Mouse (Mus musculus): Measurements from ENCODE around the gene Zhx3. TPM values are rescaled to one million over a fixed set of nuclear protein-coding genes. Genes with fewer than 3 reads are reported as not detected.

Gene Zhx3
- polyA plus RNA-seq, 1 experiment from 2014 or later = 9.8 TPM

DNA sequence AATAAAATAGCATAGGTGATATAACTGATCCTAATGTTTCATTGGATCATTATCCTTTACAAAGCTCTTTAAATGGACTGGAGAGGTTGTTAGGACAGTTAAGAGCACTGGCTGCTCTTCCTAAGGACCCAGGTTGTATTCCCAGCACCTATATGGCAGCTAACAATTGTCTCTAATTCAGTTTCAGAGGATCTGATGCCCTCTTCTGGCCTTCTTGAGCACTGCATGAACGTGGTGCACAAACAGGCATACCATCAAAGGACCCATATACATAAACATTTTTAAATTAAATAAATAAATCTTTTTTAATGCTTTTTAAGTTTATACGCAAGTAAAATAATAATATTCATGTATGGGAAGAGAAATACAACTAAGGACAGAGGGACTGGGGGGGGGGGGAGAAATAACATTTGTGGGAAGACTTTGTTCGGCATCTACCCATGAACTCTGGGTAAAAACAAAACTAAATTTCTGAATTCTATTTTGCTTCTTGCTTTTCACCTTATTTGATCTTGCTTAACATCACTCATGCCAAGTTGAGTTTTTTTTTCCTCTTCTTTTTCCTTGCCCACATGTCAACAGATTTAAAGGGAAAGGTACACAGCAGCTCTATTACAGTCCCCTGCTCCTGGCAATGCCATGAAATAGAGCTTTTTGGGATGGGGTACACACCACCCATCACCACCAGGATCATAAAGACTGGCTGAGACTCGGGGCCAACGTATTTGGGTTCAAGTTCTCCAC, 16.3 kb downstream of the Zhx3 start:
- peaks cover 7% of the 10 kb centered on the region; the same call in 1 of the 2 replicates for H3K4me1 ChIP-seq (replicated peaks)
- no peak for ATAC-seq (ENCODE audit: insufficient number of reproducible peaks, low FRiP score)
- no peak overlapping the region for H3K9ac ChIP-seq
- no peaks in the 10 kb centered on the region for H3K36me3 ChIP-seq
- H3K27me3 ChIP-seq (replicated peaks) = no peaks in the 10 kb centered on the region
- no peak overlapping the region for H3K27ac ChIP-seq (ENCODE audit: poor library complexity, severe bottlenecking)
- no peak overlapping the region for H3K4me2 ChIP-seq
- 70% methylated on average over 5 of the region's 5 CpGs for WGBS
- H3K9me3 ChIP-seq (replicated peaks) = no peaks in the 10 kb centered on the region
- no peak overlapping the region for H3K4me3 ChIP-seq

GRCm38 (mm10) chr2:160854687-160855086, 18.1 kb downstream of the Zhx3 start:
- no peaks in the 10 kb centered on the region for H3K36me3 ChIP-seq
- no peak overlapping the region for H3K4me2 ChIP-seq
- no peak overlapping the region for H3K9ac ChIP-seq
- H3K9me3 ChIP-seq (replicated peaks) = no peaks in the 10 kb centered on the region
- H3K4me3 ChIP-seq = no peak overlapping the region
- H3K27me3 ChIP-seq (replicated peaks) = no peaks in the 10 kb centered on the region
- H3K27ac ChIP-seq (ENCODE audit: poor library complexity, severe bottlenecking) = no peak overlapping the region
- peaks cover 4% of the 10 kb centered on the region; the same call in 1 of the 2 replicates for H3K4me1 ChIP-seq (replicated peaks)
- no peak for ATAC-seq (ENCODE audit: insufficient number of reproducible peaks, low FRiP score)

GRCm38 (mm10) chr2:160850360-160850759, 22.4 kb downstream of the Zhx3 start:
- 74% methylated on average over 3 of the region's 3 CpGs for WGBS
- no peaks in the 10 kb centered on the region for H3K27me3 ChIP-seq (replicated peaks)

GRCm38 (mm10) chr2:160849617-160850240, 23.1 kb downstream of the Zhx3 start:
- Histone ChIP-seq H3K36me3 (no peaks in the 10 kb centered on the region), H3K9ac (no peak overlapping the region), H3K4me2 (no peak overlapping the region), H3K9me3 (replicated peaks) (no peaks in the 10 kb centered on the region), H3K27me3 (replicated peaks) (no peaks in the 10 kb centered on the region), H3K4me1 (replicated peaks) (no peaks in the 10 kb centered on the region; the same call in 1 of the 2 replicates), H3K4me3 (no peak overlapping the region), H3K27ac (ENCODE audit: poor library complexity, severe bottlenecking) (no peak overlapping the region)
- no peak for ATAC-seq (ENCODE audit: insufficient number of reproducible peaks, low FRiP score)
- 78% methylated on average over 3 of the region's 3 CpGs for WGBS

More at GRCm38 (mm10) chr2:160850360-160850759, 22.4 kb downstream of the Zhx3 start:
- ATAC-seq (ENCODE audit: insufficient number of reproducible peaks, low FRiP score) = no peak
- no peak overlapping the region for H3K4me3 ChIP-seq
- H3K9me3 ChIP-seq (replicated peaks) = no peaks in the 10 kb centered on the region
- no peak overlapping the region for H3K9ac ChIP-seq
- H3K27ac ChIP-seq (ENCODE audit: poor library complexity, severe bottlenecking) = no peak overlapping the region
- H3K4me2 ChIP-seq = no peak overlapping the region
- H3K36me3 ChIP-seq = no peaks in the 10 kb centered on the region
- no peaks in the 10 kb centered on the region; the same call in 1 of the 2 replicates for H3K4me1 ChIP-seq (replicated peaks)

GRCm38 (mm10) chr2:160848186-160848585, 24.6 kb downstream of the Zhx3 start:
- no peak for ATAC-seq (ENCODE audit: insufficient number of reproducible peaks, low FRiP score)
- Histone ChIP-seq H3K4me1 (replicated peaks) (no peaks in the 10 kb centered on the region), H3K4me2 (no peak overlapping the region), H3K9me3 (replicated peaks) (no peaks in the 10 kb centered on the region), H3K9ac (no peak overlapping the region), H3K27ac (ENCODE audit: poor library complexity, severe bottlenecking) (no peak overlapping the region), H3K27me3 (replicated peaks) (no peaks in the 10 kb centered on the region), H3K4me3 (no peak overlapping the region), H3K36me3 (no peaks in the 10 kb centered on the region)
- 79% methylated on average over 2 of the region's 2 CpGs for WGBS

- H3K27ac ChIP-seq (ENCODE audit: poor library complexity, severe bottlenecking) = no peak overlapping the region
- no peak overlapping the region for H3K4me3 ChIP-seq
- H3K36me3 ChIP-seq = no peaks in the 10 kb centered on the region
- no peak overlapping the region for H3K4me2 ChIP-seq
- no peak for ATAC-seq (ENCODE audit: insufficient number of reproducible peaks, low FRiP score)
- no peaks in the 10 kb centered on the region for H3K4me1 ChIP-seq (replicated peaks)
- 79% methylated on average over 1 of the region's 1 CpGs for WGBS
- H3K9me3 ChIP-seq (replicated peaks) = no peaks in the 10 kb centered on the region
- no peak overlapping the region for H3K9ac ChIP-seq
- H3K27me3 ChIP-seq (replicated peaks) = no peaks in the 10 kb centered on the region
Observed at GRCm38 (mm10) chr2:160847664-160848063, 25.1 kb downstream of the Zhx3 start.

DNA sequence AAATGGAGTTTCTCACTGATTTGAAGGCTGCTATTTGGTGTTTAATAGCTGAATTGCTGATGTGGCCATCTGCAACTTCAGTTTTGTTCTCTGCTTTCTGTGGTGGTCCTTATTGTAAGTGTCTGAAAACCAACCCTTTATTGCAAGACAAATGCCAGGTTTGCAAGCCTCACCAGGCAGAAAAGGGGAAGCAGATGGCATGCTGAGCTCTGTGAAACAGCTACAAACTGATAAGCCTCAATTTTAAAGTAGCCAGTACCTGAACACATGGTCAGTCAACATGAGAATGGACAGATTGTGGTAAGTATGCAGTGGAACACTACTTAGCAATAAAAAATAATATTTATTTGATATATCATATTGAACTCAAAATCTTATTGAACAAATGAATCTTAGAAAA, 32.0 kb downstream of the Zhx3 start:
- Histone ChIP-seq H3K9me3 (replicated peaks) (no peaks in the 10 kb centered on the region), H3K27me3 (replicated peaks) (no peaks in the 10 kb centered on the region), H3K4me2 (no peak overlapping the region), H3K9ac (no peak overlapping the region), H3K27ac (ENCODE audit: poor library complexity, severe bottlenecking) (no peak overlapping the region), H3K36me3 (no peaks in the 10 kb centered on the region), H3K4me3 (no peak overlapping the region), H3K4me1 (replicated peaks) (no peaks in the 10 kb centered on the region)
- no peak for ATAC-seq (ENCODE audit: insufficient number of reproducible peaks, low FRiP score)

- Histone ChIP-seq H3K36me3 (no peaks in the 10 kb centered on the region), H3K27me3 (replicated peaks) (no peaks in the 10 kb centered on the region), H3K9me3 (replicated peaks) (no peaks in the 10 kb centered on the region), H3K9ac (no peak overlapping the region), H3K4me3 (no peak overlapping the region), H3K27ac (ENCODE audit: poor library complexity, severe bottlenecking) (no peak overlapping the region), H3K4me1 (replicated peaks) (peaks cover 14% of the 10 kb centered on the region), H3K4me2 (no peak overlapping the region)
- no peak for ATAC-seq (ENCODE audit: insufficient number of reproducible peaks, low FRiP score)
- 78% methylated on average over 1 of the region's 1 CpGs for WGBS
Observed at GRCm38 (mm10) chr2:160810802-160811201, 62.0 kb downstream of the Zhx3 start.

DNA sequence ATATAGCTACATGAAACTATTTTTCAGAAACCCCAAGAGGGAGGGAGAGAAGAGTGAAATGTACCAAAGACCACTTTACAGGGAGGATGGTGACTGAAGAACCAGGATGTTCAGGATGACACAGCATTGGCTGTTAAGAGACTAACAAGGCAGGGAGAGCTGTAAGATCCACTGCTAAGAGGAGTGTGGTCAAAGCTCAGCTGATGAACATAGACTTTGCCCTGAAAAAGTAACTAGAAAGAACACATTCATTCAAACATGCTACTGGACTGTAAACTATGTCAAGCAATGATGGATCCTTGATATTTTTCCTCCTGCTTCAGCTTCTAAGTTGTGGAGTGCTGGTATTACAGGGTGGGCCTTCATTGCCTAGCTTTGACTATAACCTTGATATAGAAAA, 62.4 kb downstream of the Zhx3 start:
- no peaks in the 10 kb centered on the region for H3K9me3 ChIP-seq (replicated peaks)
- peaks cover 14% of the 10 kb centered on the region for H3K4me1 ChIP-seq (replicated peaks)
- H3K4me3 ChIP-seq = no peak overlapping the region
- ATAC-seq (ENCODE audit: insufficient number of reproducible peaks, low FRiP score) = no peak
- H3K27me3 ChIP-seq (replicated peaks) = no peaks in the 10 kb centered on the region
- H3K27ac ChIP-seq (ENCODE audit: poor library complexity, severe bottlenecking) = no peak overlapping the region
- no peak overlapping the region for H3K4me2 ChIP-seq
- no peaks in the 10 kb centered on the region for H3K36me3 ChIP-seq
- H3K9ac ChIP-seq = no peak overlapping the region

GRCm38 (mm10) chr2:160806091-160806521, 66.7 kb downstream of the Zhx3 start:
- Histone ChIP-seq H3K4me3 (no peak overlapping the region), H3K9me3 (replicated peaks) (no peaks in the 10 kb centered on the region), H3K4me1 (replicated peaks) (peaks cover 18% of the 10 kb centered on the region), H3K36me3 (no peaks in the 10 kb centered on the region), H3K27ac (ENCODE audit: poor library complexity, severe bottlenecking) (0 out of 2 replicates have a peak overlapping the region, but pooled peaks have one; percentile 20), H3K9ac (no peak overlapping the region), H3K4me2 (no peak overlapping the region), H3K27me3 (replicated peaks) (no peaks in the 10 kb centered on the region)
- 17% methylated on average over 3 of the region's 3 CpGs for WGBS
- ATAC-seq (ENCODE audit: insufficient number of reproducible peaks, low FRiP score) = no peak

GRCm38 (mm10) chr2:160804794-160805527, 67.8 kb downstream of the Zhx3 start:
- 70% methylated on average over 4 of the region's 4 CpGs for WGBS
- H3K27me3 ChIP-seq (replicated peaks) = no peaks in the 10 kb centered on the region
- no peaks in the 10 kb centered on the region for H3K9me3 ChIP-seq (replicated peaks)
- no peak overlapping the region for H3K4me3 ChIP-seq
- ATAC-seq (ENCODE audit: insufficient number of reproducible peaks, low FRiP score) = no peak
- no peak overlapping the region for H3K4me2 ChIP-seq
- H3K27ac ChIP-seq (ENCODE audit: poor library complexity, severe bottlenecking) = no peak overlapping the region
- no peaks in the 10 kb centered on the region for H3K36me3 ChIP-seq
- H3K9ac ChIP-seq = no peak overlapping the region
- peaks cover 12% of the 10 kb centered on the region for H3K4me1 ChIP-seq (replicated peaks)
